ENCODE assay signal across 7 mouse cellular contexts in the genomic region with DNA sequence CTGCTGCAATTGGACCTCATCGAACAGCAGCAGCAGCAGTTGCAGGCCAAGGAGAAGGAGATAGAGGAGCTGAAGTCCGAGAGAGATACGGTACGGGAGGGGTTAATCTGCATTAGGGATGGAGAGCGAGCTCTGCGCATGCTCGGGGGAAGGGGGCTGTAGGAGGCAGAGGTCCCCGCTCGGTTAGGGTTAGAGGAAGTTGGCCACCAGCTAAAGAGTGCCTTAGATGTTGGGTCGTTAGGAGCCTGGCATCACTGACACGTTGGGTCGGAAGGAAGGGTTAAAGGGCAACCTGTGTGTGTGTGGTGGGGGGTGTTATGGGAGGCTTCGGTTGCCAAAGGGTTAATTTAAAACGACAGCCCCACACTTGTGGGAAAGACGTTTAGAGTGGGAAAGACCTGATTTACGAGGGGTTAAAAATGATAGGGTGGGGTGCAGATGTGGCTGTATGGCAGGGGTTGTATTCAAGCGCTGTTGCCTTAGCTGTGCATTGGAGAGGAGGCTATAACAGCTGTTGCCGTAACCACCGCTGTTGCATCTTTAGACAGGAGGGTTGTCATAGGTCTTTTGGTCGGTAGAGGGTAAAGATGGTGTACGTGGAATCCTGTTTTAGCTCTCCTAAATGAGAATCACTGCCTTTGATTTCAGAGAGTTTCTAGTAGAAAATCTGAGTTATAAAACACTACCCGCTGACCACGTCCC. TPM values are rescaled to one million over a fixed set of nuclear protein-coding genes. Genes with fewer than 3 reads are reported as not detected.
DNase-seq lines count a peak whose midpoint lies in the region; ATAC-seq and TF ChIP-seq lines count a peak whose summit lies in the region.

No protein-coding gene starts in this region.

- H3K4me3 ChIP-seq in G1E (ENCODE audit: low read depth, low read length) = peak overlapping the region; percentile 88
- H3K4me3 ChIP-seq in forebrain, embryonic 13.5 days = peak overlapping the region; percentile 100
- peak overlapping the region; percentile 99 for H3K4me3 ChIP-seq in layer of hippocampus, adult 2 months
- peak overlapping the region; percentile 99 for H3K4me3 ChIP-seq in lung, postnatal 0 days (ENCODE audit: low read depth, low read length)

- 3% methylated on average over 23 of the region's 23 CpGs for WGBS in forebrain, embryonic 13.5 days
- WGBS in lung, postnatal 0 days = under 1% methylated on average over 23 of the region's 23 CpGs

- no peaks in the 10 kb centered on the region for H3K27me3 ChIP-seq in G1E (ENCODE audit: insufficient read depth, low read length)
- no peaks in the 10 kb centered on the region for H3K27me3 ChIP-seq in forebrain, embryonic 13.5 days
- no peaks in the 10 kb centered on the region for H3K27me3 ChIP-seq in lung, postnatal 0 days (replicated peaks; ENCODE audit: insufficient read depth, low read length)

- peaks cover 52% of the 10 kb centered on the region for H3K36me3 ChIP-seq in G1E (replicated peaks)
- H3K36me3 ChIP-seq in forebrain, embryonic 13.5 days (ENCODE audit: poor library complexity, severe bottlenecking) = peaks cover 33% of the 10 kb centered on the region
- H3K36me3 ChIP-seq in lung, postnatal 0 days (ENCODE audit: insufficient read depth, low read length) = 0 out of 2 replicates have a peak, but pooled peaks cover 10% of the 10 kb centered on the region

- peak overlapping the region; percentile 100 for H3K27ac ChIP-seq in forebrain, embryonic 13.5 days
- peak overlapping the region; percentile 99 for H3K27ac ChIP-seq in layer of hippocampus, adult 2 months
- H3K27ac ChIP-seq in lung, postnatal 0 days (ENCODE audit: low read length) = peak overlapping the region; percentile 99

- H3K9me3 ChIP-seq in G1E (replicated peaks) = no peaks in the 10 kb centered on the region
- H3K9me3 ChIP-seq in forebrain, embryonic 13.5 days (replicated peaks) = no peaks in the 10 kb centered on the region
- no peaks in the 10 kb centered on the region for H3K9me3 ChIP-seq in lung, postnatal 0 days (ENCODE audit: low read length)

- no peak for TF ChIP-seq EP300 in lung, postnatal 0 days (IDR thresholded peaks at IDR 0.05)

- H3K9ac ChIP-seq in forebrain, embryonic 13.5 days = peak overlapping the region; percentile 100
- H3K9ac ChIP-seq in lung, postnatal 0 days (replicated peaks; ENCODE audit: low read depth) = peak overlapping the region; percentile 99

- no peak for TF ChIP-seq CTCF in G1E (IDR thresholded peaks at IDR 0.05; ENCODE audit: low read depth, low read length)
- no peak for TF ChIP-seq CTCF in layer of hippocampus, adult 2 months (conservative IDR thresholded peaks at IDR 0.05)
- TF ChIP-seq CTCF in lung, postnatal 0 days (IDR thresholded peaks at IDR 0.05) = 0 out of 2 replicates have a peak, but pooled peaks have one; percentile 6

- peaks cover 61% of the 10 kb centered on the region for H3K4me1 ChIP-seq in G1E (ENCODE audit: insufficient read depth, low read depth, low read length)
- H3K4me1 ChIP-seq in forebrain, embryonic 13.5 days = peaks cover 46% of the 10 kb centered on the region
- peaks cover 8% of the 10 kb centered on the region; the same call in 1 of the 2 replicates for H3K4me1 ChIP-seq in lung, postnatal 0 days (ENCODE audit: insufficient read depth, low read depth, low read length)

- DNase-seq in G1E (ENCODE audit: low spot score) = peak; percentile 66
- DNase-seq in brain, adult 2 months (ENCODE audit: low read depth, low spot score) = peak; percentile 85
- DNase-seq in heart, postnatal 25 days (ENCODE audit: low spot score) = peak; percentile 43
- DNase-seq in layer of hippocampus, adult 2 months (ENCODE audit: low spot score in 2 of 2) = peak; percentile 73 to 76
- DNase-seq in lung, postnatal 0 days (ENCODE audit: low spot score) = peak; percentile 77
- DNase-seq in retina, postnatal 1 day = peak; percentile 90

- H3K4me2 ChIP-seq in forebrain, embryonic 13.5 days = peak overlapping the region; percentile 88
- H3K4me2 ChIP-seq in lung, postnatal 0 days (replicated peaks; ENCODE audit: low read depth, low read length) = peak overlapping the region; percentile 86

- intact Hi-C loops in heart, postnatal 25 days (cut with DNase I) = no loop called here

- peak; percentile 37; the same call in 1 of the 2 replicates for ATAC-seq in G1E (ENCODE audit: extremely low read depth, insufficient number of reproducible peaks, low FRiP score, poor library complexity, severe bottlenecking)
- ATAC-seq in forebrain, embryonic 13.5 days = peak; percentile 65
- no peak for ATAC-seq in lung, postnatal 0 days

RNA-seq across cellular contexts. Expression of gene Msl1, which starts 1.4 kb away (rescaled TPM):
- 38.0 and 52.2 TPM in 2 replicates for total RNA-seq in G1E (2014; fragmentation: Nextera tagmentation)
- total RNA-seq in G1E (2017) = 39.4 and 45.6 TPM in 2 replicates
- 36.5 and 44.9 TPM in 2 replicates for polyA plus RNA-seq in G1E (2012)
- polyA plus RNA-seq in forebrain, embryonic 13.5 days (2015; fragmentation: Nextera tagmentation; extraction: Ambion mirVana) = 31.3 and 32.9 TPM in 2 replicates
- 10 to 100 TPM; 73.0 to 78.1 TPM for total RNA-seq in heart, postnatal 25 days (2021)
- total RNA-seq in layer of hippocampus, adult 2 months (2021) = 100 to 1,000 TPM; 168 to 178 TPM
- 16.3 and 21.3 TPM in 2 replicates for polyA plus RNA-seq in lung, postnatal 0 days (2015; fragmentation: Nextera tagmentation; extraction: Ambion mirVana)

RNA-seq across cellular contexts. Expression of gene Casc3, which starts 8.0 kb away (rescaled TPM):
- 51.8 and 64.6 TPM in 2 replicates for total RNA-seq in G1E (2014; fragmentation: Nextera tagmentation)
- 13.9 and 17.8 TPM in 2 replicates for total RNA-seq in G1E (2017)
- 37.4 and 42.7 TPM in 2 replicates for polyA plus RNA-seq in G1E (2012)
- 46.4 and 51.1 TPM in 2 replicates for polyA plus RNA-seq in forebrain, embryonic 13.5 days (2015; fragmentation: Nextera tagmentation; extraction: Ambion mirVana)
- total RNA-seq in heart, postnatal 25 days (2021) = 10 to 100 TPM; 22.4 to 25.5 TPM
- 10 to 100 TPM; 61.0 to 62.1 TPM for total RNA-seq in layer of hippocampus, adult 2 months (2021)
- 22.7 and 22.9 TPM in 2 replicates for polyA plus RNA-seq in lung, postnatal 0 days (2015; fragmentation: Nextera tagmentation; extraction: Ambion mirVana)

RNA-seq across cellular contexts. Expression of gene Nr1d1, which starts 21.5 kb away (rescaled TPM):
- total RNA-seq in G1E (2014; fragmentation: Nextera tagmentation) (0.75 and 3.1 TPM in 2 replicates), G1E (2017) (0.93 TPM in 2 replicates)
- 2.3 TPM in 2 replicates for polyA plus RNA-seq in G1E (2012)
- 2.1 and 2.3 TPM in 2 replicates for polyA plus RNA-seq in forebrain, embryonic 13.5 days (2015; fragmentation: Nextera tagmentation; extraction: Ambion mirVana)
- 100 to 1,000 TPM in 1 of 2 experiments, 10 to 100 TPM in 1; 61.2 to 129 TPM for total RNA-seq in heart, postnatal 25 days (2021)
- 10 to 100 TPM; 93.2 to 94.0 TPM for total RNA-seq in layer of hippocampus, adult 2 months (2021)
- polyA plus RNA-seq in lung, postnatal 0 days (2015; fragmentation: Nextera tagmentation; extraction: Ambion mirVana) = 6.9 and 8.9 TPM in 2 replicates

RNA-seq across cellular contexts. Expression of gene Rapgefl1, which starts 39.9 kb away (rescaled TPM):
- total RNA-seq in G1E (2014; fragmentation: Nextera tagmentation) (0.34 TPM in 1 of 2 replicates, not detected in the other), G1E (2017) (0.12 and 0.27 TPM in 2 replicates)
- polyA plus RNA-seq in G1E (2012) = 0.19 and 0.35 TPM in 2 replicates
- polyA plus RNA-seq in forebrain, embryonic 13.5 days (2015; fragmentation: Nextera tagmentation; extraction: Ambion mirVana) = 2.4 and 3.0 TPM in 2 replicates
- total RNA-seq in heart, postnatal 25 days (2021) = under 1 TPM; 0.60 to 0.78 TPM
- total RNA-seq in layer of hippocampus, adult 2 months (2021) = 100 to 1,000 TPM; 213 to 240 TPM
- polyA plus RNA-seq in lung, postnatal 0 days (2015; fragmentation: Nextera tagmentation; extraction: Ambion mirVana) = 1.1 and 1.5 TPM in 2 replicates

RNA-seq across cellular contexts. Expression of gene Thra, which starts 56.2 kb away (rescaled TPM):
- total RNA-seq in G1E (2014; fragmentation: Nextera tagmentation) (58.0 and 68.0 TPM in 2 replicates), G1E (2017) (20.1 and 20.3 TPM in 2 replicates)
- polyA plus RNA-seq in G1E (2012) = 32.3 and 33.1 TPM in 2 replicates
- polyA plus RNA-seq in forebrain, embryonic 13.5 days (2015; fragmentation: Nextera tagmentation; extraction: Ambion mirVana) = 93.5 and 95.2 TPM in 2 replicates
- 100 to 1,000 TPM; 102 to 117 TPM for total RNA-seq in heart, postnatal 25 days (2021)
- total RNA-seq in layer of hippocampus, adult 2 months (2021) = 1,000 to 10,000 TPM in 1 of 2 experiments, 100 to 1,000 TPM in 1; 996 to 1,082 TPM
- polyA plus RNA-seq in lung, postnatal 0 days (2015; fragmentation: Nextera tagmentation; extraction: Ambion mirVana) = 38.1 and 40.5 TPM in 2 replicates

Comparison
In these comparisons a context has a peak if more than half of its experiments do, and no peak if none do; other contexts are left out.
1. RNA of gene Nr1d1, which starts 21.5 kb away (total RNA-seq): 61.2 to 129 TPM in heart, postnatal 25 days and 93.2 to 94.0 TPM in layer of hippocampus, adult 2 months; 0.75 to 3.1 TPM in G1E; every median in the first group is over 10 times any median in the second.
2. Peak in every context shown above with its lines, with median percentiles within 50 percentile points of each other: DNase-seq, H3K4me3 ChIP-seq and H3K27ac ChIP-seq.